Mouse (Mus musculus) bone marrow macrophage, adult 2 months (primary cell): ENCODE results near the gene Med12l.

Experiments
- CTCF ChIP-seq: IDR thresholded peaks from 2 replicates; pipeline ENCODE4 v1.5.1; 2012; ENCODE audit warnings: low read depth, mild to moderate bottlenecking, low read length, moderate library complexity
- POLR2A ChIP-seq: IDR thresholded peaks from 2 replicates; pipeline ENCODE4 v1.6.1; 2012; ENCODE audit warnings: mild to moderate bottlenecking, low read depth, low read length, borderline replicate concordance

DNA sequence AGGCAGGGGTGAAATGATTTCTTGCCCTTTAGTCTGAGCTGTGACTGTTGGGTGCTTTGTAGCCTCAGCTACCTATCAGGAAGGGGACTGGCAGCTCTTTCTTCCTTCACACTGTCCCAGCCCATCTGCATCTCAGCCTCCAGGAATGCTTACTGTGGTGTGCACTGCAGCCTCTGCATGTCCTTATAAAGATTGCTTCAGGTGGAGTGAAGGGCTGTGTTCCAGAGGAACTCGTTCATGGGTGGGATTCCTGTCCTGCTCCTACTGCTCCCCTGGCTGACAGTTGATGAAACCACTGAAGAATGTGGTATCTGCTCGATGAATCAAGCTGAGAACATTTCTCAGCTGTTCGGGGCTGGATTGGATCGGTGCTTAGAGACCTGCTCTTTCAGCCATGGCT, 181.7 kb downstream of the Med12l start:
- TF ChIP-seq CTCF: no peak
- no peak for TF ChIP-seq POLR2A
